Mouse (Mus musculus) bone marrow macrophage, adult 2 months (primary cell): ENCODE measurements around the gene Magi2.

Source experiments
- CTCF ChIP-seq: IDR thresholded peaks from 2 replicates; pipeline ENCODE4 v1.5.1; 2012; ENCODE audit warnings: low read depth, mild to moderate bottlenecking, low read length, moderate library complexity
- POLR2A ChIP-seq: IDR thresholded peaks from 2 replicates; pipeline ENCODE4 v1.6.1; 2012; ENCODE audit warnings: mild to moderate bottlenecking, low read depth, low read length, borderline replicate concordance

DNA sequence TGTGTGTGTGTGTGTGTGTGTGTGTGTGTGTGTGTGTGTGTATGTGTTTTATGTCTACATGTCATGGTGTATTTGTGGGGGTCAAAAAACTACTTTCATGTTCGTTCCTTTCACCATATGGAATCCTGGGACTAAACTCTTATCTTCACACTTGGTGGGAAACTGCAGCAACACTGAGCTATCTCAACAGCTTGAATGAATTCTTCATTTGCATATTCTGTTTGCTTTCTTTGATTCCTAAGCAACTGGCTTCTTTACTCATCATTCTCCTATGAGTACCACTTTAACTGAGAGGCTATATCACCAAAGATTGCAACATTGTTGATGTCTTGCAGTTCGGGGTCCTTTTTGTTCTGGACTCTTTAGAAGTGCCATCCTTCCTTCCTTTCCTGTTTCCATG lies 986.5 kb downstream of the Magi2 start:
- TF ChIP-seq POLR2A (no peak), CTCF (no peak)
